Mouse (Mus musculus) natural killer cell, adult 2 months (primary cell): ENCODE results near the gene Ubc.

Experiments used
- DNase-seq, 2 experiments: peaks; one replicate each; pipeline ENCODE4 v3.0.0; 2022; ENCODE audit warnings: low spot score in 2 of 2

The Ubc gene

DNA sequence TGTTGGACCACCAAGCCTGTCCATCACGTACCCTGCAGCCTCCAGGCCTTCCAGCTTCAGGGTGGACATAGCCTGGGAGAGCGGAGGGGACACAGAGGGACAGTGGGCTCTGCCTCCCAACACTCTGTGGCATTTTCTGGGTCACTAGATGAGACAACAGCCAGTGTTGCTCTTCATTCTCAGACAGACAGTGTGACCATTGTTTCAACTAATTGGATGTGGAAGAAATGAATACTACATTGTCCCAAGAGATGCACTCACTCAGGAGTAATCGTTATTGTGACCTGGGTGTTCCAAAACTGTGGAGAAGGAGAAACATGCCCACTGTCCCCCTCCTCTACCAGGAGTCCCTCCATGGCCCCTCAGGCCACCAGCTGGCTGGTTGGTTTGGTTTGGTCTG, 40.6 kb downstream of the Ubc start:
- DNase-seq = no peak

DNA sequence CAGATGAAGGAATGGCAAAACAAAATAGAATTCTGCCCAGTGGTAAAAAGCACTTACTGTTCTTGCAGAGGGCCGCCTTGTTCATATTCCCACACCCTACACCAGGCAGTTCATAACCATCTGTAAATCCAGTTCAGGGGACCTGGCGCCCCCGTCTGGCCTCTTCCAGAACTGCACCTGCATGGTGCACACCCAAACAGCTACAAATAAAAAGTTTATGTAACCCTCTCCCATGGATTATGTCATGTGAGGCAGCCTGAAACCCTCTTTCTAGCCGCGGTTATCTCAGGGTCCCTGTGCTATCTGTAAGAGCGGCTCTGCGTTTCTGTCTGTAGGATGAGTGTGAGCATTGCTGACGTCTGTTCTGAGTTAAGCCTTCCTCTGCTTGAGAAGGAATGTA, 41.5 kb downstream of the Ubc start:
- peak in 1 of 2 experiments; percentile 61 for DNase-seq

DNA sequence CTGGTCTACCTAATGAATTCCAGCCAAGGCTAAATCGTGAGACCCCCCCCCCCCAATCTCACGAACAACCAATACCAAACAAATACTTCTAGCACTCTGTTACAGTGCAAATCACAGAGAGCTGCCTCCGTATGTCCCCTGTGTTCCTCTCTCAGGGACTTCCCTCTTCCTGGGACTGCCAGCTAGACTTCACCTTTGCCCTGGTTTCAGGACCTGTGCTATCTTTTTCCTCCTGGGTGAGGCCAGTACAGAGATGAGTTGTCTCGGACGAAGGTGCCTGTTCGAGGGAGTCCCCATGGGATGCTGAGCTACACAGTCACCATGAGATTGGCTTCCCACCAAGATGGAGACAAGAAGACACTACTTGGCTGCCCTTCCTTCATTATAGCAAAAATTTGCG, 41.9 kb downstream of the Ubc start:
- no peak for DNase-seq

DNA sequence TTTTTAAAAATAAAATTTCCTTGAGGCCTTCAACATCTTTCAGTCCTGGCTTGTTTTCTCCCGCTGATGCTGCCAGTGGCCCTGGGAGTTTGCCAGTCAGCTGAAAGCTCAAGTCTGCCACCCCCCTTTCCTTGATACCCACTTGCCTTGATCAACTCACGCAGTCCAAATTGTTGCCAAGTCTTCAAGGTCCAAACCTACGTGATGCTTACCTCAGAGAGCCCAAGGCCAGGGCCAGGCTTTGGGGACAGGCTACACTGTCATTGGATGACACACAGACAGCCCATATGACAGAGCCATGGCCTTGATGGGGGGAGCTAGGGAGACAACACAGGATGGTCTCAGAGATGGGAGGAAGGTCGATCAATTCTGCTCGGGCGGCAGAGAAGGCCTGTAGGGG, 45.7 kb downstream of the Ubc start:
- no peak for DNase-seq

DNA sequence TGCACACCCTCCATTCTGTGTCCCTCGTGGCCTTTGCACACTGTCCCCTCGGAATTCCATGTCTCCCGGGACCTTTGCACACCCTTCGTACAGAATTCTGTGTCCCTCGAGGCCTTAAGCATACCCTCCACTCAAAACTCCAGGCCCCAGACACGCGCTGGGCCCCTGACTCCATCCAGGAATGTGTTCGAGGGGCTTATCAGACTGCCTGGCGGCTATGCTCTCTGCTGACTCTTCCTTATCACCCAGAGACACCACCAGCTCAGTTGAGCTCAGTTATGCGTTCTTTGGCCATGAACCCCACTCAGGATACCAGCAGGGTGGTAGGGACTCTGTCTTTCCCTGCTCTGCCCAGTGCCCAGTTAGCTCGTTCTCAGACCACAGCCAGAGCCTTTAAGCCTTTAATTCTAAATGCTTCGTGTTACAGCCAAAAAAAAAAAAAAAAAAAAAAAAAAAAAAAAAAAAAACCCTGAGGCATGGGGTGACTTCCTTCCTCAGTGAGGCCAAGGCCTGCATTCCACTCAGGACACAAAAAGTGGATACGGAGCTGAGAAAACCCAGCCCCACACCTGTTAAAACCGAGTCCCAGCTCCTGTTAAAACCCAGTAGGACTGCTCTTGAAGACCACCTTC, 48.4 kb downstream of the Ubc start:
- no peak for DNase-seq

DNA sequence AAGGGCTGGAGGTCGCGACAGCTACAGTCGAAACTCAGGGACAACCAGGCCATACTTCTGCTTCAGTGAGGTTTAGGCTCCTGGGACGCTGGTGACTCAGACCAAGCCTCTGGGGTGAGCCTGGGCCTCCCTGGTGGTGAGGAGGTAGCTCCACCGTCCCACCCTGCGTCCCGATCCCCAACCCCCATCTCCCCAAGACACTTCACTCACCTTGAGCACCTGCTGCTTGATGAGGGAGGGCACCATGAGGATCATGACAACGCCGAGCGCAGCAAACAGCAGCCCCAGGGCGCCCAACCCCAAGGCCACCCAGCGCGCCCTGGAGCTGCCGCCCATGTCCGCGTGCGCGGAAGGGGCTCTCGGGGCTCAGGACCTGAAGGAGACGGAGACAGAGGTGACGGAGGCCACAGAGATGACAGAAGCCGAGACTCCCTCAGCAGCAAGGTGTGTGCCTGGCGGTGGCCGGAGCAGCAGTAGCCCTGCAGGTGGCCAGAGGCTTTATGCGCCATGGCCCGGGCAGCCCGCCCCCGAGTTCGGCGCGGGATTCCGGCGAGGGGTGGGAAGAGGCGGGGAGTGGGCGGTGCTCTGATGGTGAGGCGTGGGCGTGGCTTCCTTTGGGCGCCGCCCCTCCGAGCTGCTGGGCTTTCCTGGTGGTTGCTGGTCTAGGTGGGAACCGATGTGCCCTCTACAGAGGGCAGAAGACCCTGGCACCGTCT, 49.3 kb downstream of the Ubc start, which contains the start of gene Scarb1:
Scarb1 (minus strand) TSS at position 548 of the 716 bp plus-strand sequence.
- DNase-seq = peak; percentile 69 to 82

DNA sequence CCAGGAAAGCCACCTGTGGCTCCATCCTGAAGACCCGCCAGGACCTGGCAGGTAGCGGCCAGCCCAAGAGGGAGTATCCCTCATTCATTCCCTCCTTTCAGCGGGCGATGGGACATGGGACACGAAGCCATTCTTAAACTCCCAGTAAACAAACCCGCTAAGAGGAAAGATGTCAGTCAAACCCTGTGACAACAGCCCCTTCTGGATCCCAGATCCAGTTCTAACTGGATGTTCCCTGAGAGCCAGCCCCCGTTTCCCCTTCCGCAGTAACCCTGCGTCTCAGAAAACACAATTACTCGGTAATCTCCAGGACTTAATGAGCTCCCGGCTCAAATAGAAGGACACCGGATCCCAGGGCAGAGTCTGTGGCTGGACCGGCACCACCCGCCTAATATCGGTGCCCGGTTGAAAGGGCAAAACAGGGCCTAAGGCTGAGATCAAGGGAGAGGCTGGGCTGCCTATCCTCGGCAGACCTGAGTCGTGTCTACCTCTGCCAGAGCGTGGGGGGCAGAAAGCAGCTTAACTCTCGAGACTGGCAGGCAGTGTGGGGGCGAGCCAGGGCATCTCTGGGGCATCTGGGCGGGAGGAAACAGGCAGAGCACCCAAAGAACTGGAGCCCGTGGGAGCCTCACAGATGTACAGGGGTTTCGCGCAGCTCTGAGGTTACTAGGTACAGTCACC, 50.0 kb downstream of the Ubc start:
- no peak for DNase-seq

DNA sequence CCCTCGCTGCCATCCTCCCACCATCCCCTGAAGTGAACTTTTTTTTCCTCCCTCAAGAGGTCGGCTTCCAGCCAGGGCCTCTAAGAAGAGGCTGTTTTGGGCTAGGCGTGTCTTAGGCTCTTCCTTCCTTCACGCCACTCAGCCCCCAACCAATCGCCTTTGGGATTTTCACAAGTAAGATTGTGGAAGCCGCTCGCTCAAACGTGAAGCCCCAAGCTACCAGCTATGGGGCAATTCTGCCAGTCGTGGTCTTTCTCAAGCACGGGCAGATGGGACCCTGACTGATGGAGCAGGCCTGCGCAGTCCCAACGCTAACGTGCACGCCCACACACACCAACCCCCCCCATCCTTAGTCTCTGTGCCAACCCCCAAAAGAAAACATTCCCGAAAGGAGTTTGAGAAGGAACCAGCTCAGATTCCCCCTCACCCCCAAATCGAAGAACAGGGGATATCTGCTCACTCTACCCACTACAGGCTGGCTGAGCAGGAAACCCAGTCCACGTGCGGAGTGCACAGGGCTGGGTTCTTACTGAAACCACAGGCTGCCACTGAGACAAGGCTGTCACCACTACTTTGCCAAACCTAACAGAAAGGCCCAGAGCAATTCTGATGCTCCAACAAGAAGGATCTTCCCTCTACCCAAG, 50.8 kb downstream of the Ubc start:
- DNase-seq = peak; percentile 22 to 24

DNA sequence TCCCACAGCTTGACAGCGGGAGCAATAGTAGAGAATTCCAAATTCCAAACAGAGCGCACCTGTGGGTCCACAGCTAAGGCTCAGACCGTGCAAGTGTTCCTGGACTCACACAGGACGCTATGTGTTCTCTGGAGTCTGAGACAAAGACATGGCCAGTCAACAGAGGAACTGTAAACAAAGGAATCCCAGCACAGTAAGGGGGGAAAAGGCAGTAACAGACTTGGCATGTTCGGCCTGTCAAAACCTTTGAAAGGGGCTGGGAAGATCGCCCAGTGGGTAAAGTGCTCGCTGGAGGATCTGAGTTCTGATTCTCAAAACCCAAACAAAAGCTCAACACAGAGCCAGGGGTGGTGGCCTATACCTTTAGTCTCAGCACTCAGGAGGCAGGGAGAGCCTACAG, 52.5 kb downstream of the Ubc start:
- no peak for DNase-seq

DNA sequence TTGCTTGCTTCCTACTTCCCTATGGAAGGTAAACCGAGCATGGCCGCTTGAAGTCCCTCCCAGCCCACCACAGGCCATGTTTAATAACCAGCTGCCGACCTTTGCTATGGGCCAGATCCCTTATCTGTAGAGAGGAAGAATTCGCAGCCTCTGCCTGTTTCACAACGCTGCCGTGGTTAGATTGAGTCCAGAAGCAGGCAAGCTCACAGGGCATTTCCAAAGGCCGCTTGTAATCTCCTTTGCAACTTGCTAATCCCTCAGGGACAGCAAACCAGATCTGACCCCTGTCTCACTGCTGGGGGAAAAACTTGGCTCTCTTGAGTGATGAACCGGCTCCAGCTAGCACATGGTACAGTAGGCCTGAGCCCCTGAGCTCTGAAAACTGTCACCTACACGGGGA, 53.0 kb downstream of the Ubc start:
- DNase-seq = no peak
